Comparison of ENCODE assay signal across 28 mouse cellular contexts in the genomic region with DNA sequence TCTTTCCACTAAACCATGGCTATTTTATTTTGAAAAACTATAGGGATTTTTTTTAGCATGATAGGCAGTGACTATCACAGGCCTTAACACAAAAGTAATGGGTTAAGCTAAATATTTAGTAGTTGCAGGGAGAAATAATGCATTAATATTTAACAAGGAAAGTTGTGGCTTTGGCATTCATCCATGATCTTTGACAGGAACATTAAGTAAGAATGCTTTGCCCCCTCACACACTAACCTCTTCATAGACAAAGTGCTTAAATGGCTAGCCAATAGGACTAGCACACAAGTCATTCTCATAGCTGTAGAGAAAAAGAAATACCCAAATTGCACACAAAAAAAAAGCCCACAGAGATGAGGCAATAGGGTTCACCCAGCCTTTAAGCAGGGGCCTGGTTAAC. TPM values are rescaled to one million over a fixed set of nuclear protein-coding genes. Genes with fewer than 3 reads are reported as not detected.
"Had no signal": no experiment of that assay in that cellular context is flagged by ENCODE, and none has a peak within 500 bp of the region (broad histone marks: within the 10 kb centered on the region; RNA-seq: fewer than 3 reads in every experiment).

No protein-coding gene starts in this region.

- H3K4me2 ChIP-seq: heart, embryonic 11.5 days; heart, embryonic 13.5 days; heart, embryonic 15.5 days; hindbrain, embryonic 13.5 days; hindbrain, embryonic 15.5 days; limb, embryonic 13.5 days; limb, embryonic 15.5 days; liver, embryonic 12.5 days had no signal

- H3K9ac ChIP-seq: heart, embryonic 13.5 days; heart, embryonic 15.5 days; hindbrain, embryonic 13.5 days; hindbrain, embryonic 15.5 days; limb, embryonic 13.5 days; limb, embryonic 15.5 days; liver, embryonic 12.5 days; liver, embryonic 14.5 days had no signal

- H3K4me1 ChIP-seq: heart, embryonic 13.5 days; heart, embryonic 15.5 days; hindbrain, embryonic 13.5 days; hindbrain, embryonic 15.5 days; limb, embryonic 15.5 days; liver, embryonic 12.5 days had no signal

- DNase-seq: gastrocnemius, postnatal 14 days; gastrocnemius, postnatal 36 days; heart, adult 11 months; heart, adult 2 months; heart, postnatal 14 days; heart, postnatal 36 days; kidney, adult 11 months; layer of hippocampus, adult 9-11 months; layer of hippocampus, postnatal 36 days; left cerebral cortex, postnatal 4 days had no signal

- H3K27me3 ChIP-seq: heart, embryonic 13.5 days; heart, embryonic 15.5 days; hindbrain, embryonic 13.5 days; hindbrain, embryonic 15.5 days; limb, embryonic 13.5 days; limb, embryonic 15.5 days; liver, embryonic 12.5 days had no signal

- H3K4me3 ChIP-seq: heart, adult 2 months; heart, embryonic 13.5 days; heart, embryonic 15.5 days; hindbrain, embryonic 13.5 days; hindbrain, embryonic 15.5 days; limb, embryonic 13.5 days; limb, embryonic 15.5 days; liver, embryonic 12.5 days had no signal

- H3K36me3 ChIP-seq: heart, embryonic 13.5 days; heart, embryonic 15.5 days; hindbrain, embryonic 13.5 days; hindbrain, embryonic 15.5 days; limb, embryonic 13.5 days; limb, embryonic 15.5 days; liver, embryonic 12.5 days had no signal

- H3K27ac ChIP-seq: heart, adult 2 months; heart, embryonic 13.5 days; heart, embryonic 15.5 days; hindbrain, embryonic 13.5 days; hindbrain, embryonic 15.5 days; hindbrain, postnatal 0 days; kidney, postnatal 0 days; limb, embryonic 13.5 days; limb, embryonic 15.5 days; liver, embryonic 12.5 days; liver, embryonic 14.5 days had no signal

- ATAC-seq: hindbrain, postnatal 0 days; intestine, embryonic 16.5 days; liver, embryonic 12.5 days had no signal

- H3K9me3 ChIP-seq: heart, embryonic 13.5 days; heart, embryonic 15.5 days; hindbrain, embryonic 13.5 days; hindbrain, embryonic 15.5 days; limb, embryonic 13.5 days; limb, embryonic 15.5 days; liver, embryonic 12.5 days had no signal

RNA-seq across cellular contexts. Expression of gene Slc22a22, which starts 11.4 kb away (rescaled TPM):
- polyA plus RNA-seq: heart, adult 2 months; heart, embryonic 11.5 days; heart, embryonic 13.5 days; heart, embryonic 15.5 days; heart, postnatal 0 days; hindbrain, embryonic 11.5 days; hindbrain, embryonic 13.5 days; hindbrain, embryonic 15.5 days; hindbrain, postnatal 0 days; intestine, embryonic 14.5 days; intestine, embryonic 16.5 days; large intestine, adult 2 months; limb, embryonic 11.5 days; limb, embryonic 13.5 days; limb, embryonic 15.5 days; liver, embryonic 12.5 days; liver, embryonic 14.5 days; liver, embryonic 16.5 days had no signal
